Mouse (Mus musculus): Measurements from ENCODE around the gene Il1r2.
A peak's percentile ranks its signal among the peaks of the same experiment; 100 is the strongest.

Gene Il1r2

DNA sequence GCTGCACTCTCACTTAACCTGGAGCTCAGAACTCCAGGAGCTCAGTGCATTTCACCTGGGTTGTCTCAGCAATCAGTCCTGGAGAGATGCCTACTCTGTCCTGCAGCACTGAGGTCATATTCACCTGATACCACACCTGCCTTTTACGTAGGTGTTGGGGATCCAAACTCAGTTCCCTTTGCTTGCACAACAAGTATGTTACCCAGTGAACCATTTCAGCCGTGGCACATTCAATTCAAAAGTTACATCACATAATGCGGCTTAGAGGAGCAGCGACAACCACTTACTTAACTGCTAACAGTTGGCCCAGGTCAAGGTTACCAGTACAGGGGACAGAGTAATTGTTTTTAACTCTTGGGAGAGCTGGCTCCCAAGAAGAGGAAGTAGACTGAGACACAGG lies 58.8 kb downstream of the Il1r2 start:
- no peak for DNase-seq (ENCODE audit: low spot score)

DNA sequence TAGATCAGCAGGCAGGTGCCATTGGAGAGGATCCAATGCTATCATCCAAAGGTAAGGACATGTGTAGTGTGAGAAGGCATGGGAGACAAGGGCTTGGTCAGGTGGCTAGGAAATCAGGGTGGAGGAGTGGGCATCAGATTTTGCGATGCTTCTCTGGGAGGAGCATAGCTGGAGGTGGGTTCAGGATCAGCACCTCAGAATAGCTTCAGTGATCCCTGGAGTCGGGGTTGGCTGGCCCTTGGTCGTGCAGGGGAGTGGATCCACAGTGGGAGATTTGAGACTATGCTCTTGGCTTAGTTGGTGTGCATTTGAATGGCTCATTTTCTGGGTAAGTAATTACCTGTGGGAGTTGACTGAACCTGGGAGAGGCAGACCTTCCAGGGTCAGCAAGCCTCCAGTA lies 59.7 kb downstream of the Il1r2 start:
- no peak for DNase-seq (ENCODE audit: low spot score)

DNA sequence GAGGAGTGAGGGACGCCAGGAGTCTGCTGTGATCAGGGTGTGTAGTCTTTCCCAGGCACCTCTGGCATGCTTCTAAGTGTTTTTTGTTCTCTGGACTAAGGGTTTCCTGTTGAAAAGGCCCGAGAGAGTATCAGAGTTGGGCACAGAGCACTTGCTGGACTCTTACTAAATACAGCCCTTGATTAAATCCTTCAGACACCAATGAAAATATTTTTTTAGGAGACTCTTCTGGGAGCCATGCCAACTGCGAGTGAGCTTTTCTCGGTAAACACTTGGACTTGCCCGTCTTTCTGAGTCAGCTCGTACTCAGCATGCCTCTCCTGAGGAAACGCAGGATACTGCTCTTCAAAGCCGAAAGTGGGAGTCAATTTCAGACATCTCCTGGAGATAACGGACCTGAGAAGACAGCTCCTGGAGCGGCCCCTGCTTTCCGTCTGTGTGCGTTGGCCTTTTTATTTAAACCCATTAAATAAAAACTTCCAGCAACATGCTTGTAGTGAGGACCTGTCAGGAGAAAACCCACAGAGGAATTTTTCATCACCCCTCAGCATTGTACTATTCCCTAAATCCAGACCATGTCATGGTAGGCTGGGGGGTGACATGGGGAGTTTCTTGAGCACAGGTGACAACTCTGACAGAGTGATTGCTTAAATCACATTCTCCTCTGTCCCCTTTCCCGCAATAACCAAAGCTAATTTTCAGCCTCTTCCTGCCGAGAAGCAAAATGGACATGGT lies 66.1 kb downstream of the Il1r2 start:
- peak; percentile 57 for DNase-seq (ENCODE audit: low spot score)

DNA sequence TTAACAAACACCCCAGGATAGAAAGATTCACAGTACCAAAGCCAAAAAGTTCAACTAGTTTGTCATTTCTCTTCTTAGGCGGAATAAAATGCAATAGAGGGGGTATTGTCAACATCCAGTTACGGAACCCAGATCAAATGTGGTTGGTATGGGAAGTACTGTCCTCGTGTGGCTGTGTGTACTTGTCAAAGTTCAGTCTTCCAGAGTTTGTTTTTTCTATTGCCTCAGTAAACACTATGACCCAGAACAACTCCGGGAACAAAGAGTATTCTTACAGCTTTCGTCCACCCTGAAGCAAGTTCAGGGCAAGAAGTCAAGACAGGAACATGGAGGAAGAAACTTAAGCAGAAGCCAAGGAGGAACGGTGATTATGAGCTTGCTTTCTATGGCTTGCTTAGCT lies 82.2 kb downstream of the Il1r2 start:
- DNase-seq (ENCODE audit: low spot score) = no peak

DNA sequence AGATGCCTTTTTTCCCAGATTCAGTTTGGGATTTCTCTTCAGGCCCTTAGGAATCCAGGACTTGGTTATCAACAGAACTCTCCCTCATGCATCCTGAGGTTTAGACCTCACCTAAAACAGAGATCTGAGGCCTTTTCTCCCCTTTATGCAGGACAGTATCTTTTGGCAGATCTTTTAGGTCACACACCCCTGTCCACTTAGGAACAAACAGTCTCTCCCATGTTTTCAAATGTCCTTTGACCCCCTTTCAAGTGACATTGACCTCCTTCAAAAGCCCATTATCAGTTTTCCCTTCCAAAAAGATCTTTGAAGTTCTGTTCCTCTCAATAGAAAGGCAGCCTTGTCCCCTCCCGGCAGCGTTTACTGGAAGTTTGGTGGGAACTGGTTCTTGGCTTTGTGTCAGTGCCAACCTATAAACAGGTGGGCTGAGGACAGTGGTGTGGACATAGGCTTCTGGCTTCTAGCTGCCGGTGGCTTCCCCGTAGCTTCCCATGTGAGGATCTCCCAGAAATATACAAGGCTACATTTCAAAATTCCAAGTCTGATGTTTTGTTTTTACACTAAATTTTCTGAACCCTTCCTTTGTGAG lies 89.5 kb downstream of the Il1r2 start:
- DNase-seq (ENCODE audit: low spot score) = no peak

DNA sequence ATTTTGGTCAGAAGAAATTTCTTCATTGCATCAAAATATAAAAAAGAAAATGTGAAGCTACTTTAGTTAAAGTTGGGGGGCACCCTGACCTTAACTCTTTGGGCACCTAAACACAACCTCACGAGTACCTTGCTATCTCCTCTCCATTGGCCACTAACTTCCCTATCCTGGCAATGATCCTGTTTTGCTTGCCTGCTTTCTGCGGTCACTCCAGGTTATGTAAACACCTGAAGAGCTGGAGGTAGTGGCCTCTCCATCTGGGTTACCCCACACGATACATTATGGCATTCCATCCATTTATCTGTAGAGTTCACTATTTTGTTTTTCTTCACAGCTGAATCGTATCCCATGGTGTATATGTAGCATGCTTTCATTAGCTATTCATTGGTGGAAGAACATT lies 90.5 kb downstream of the Il1r2 start:
- no peak for DNase-seq (ENCODE audit: low spot score)

DNA sequence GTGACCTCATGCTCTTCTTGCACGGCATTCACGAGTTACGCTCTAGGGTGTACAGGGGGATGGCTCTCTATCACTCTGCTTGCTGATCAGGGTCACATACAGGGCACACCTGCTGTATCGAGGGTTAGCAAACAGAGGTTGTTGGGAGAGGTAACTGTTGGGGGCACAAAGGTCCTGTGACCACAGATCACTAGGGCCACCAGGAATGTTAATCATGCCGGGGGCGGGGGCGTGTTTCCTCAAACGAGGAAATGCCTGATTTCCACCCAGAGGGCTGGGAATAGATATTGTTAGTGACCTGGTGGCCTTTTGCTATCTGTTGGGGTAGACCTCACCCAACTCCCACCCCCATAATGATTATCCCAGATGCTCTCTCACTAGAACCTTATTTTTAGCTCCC lies 93.7 kb downstream of the Il1r2 start:
- DNase-seq (ENCODE audit: low spot score) = no peak

DNA sequence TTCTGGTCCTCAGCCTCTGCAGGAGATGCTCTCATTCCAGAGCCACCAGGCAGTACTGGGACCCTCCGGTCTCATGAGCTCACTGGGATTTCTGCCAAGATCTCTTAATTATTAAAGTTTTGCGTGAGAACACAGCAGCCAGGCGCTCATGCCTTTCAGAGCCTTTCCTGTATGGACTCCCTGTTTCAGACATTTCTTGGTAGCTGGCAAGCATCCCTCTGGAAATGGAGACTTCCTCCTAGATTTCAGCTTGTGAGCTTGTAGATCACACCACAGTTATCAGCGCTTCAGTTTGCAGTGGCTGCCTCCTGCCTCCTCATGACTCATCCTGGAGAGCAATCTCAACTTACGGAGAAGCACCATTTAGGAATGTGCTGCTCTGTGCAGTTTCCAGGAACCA lies 98.0 kb downstream of the Il1r2 start:
- DNase-seq (ENCODE audit: low spot score) = peak; percentile 9

DNA sequence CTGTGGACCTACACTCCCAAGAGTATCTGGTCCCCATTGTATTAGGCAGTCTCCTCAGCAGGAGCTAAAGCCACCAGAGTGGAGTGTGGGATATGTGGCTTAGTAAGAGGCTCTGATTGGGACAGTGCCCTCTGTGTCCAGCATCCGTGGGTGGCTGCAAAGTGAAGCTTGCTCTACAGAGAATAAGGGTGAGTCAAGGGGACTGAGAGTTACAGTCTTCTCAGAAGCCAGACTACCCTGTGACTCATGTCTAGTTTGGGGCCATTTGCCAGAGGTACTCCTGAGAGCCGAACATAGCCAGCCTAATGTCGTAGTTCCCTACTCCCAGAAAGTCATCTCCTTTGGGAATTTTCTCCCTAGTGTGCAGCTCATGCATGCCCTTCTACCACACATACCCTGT lies 100.3 kb downstream of the Il1r2 start:
- DNase-seq (ENCODE audit: low spot score) = peak; percentile 13
